Mouse (Mus musculus) erythroblast, embryonic 14.5 days (primary cell): ENCODE data around the gene Mtfr1l. TPM values are rescaled to one million over a fixed set of nuclear protein-coding genes. Genes with fewer than 3 reads are reported as not detected.

Experiments used
- H3K27me3 ChIP-seq: 2 replicates; pipeline ENCODE4 v1.6.1; 2012; ENCODE audit warnings: inconsistent platforms; ENCODE audit not compliant: control insufficient read depth
- H3K36me3 ChIP-seq: 2 replicates; pipeline ENCODE4 v1.6.1; 2012; ENCODE audit warnings: mild to moderate bottlenecking, inconsistent platforms; ENCODE audit not compliant: control insufficient read depth
- H3K4me1 ChIP-seq: 2 replicates; pipeline ENCODE4 v1.6.1; 2012; ENCODE audit warnings: inconsistent platforms; ENCODE audit not compliant: control insufficient read depth
- H3K4me3 ChIP-seq: replicated peaks from 2 replicates; pipeline ENCODE3; 2012; ENCODE audit warnings: moderate library complexity, mild to moderate bottlenecking, inconsistent platforms
- H3K9me3 ChIP-seq: 2 replicates; pipeline ENCODE4 v1.6.1; 2012; ENCODE audit warnings: low read length, inconsistent platforms, mixed read lengths; ENCODE audit not compliant: control insufficient read depth
- GATA1 ChIP-seq: IDR thresholded peaks from 2 replicates; pipeline ENCODE4 v1.6.1; 2012; ENCODE audit warnings: low read length, inconsistent platforms, mixed read lengths
- TAL1 ChIP-seq: IDR thresholded peaks from 3 replicates; pipeline ENCODE4 v1.6.1; 2012; ENCODE audit warnings: low read length, inconsistent platforms, mixed read lengths
- polyA plus RNA-seq: library from polyadenylated mRNA; stranded (reverse); fragments of >175 nt; gene quantifications from 2 replicates; pipeline ENCODE4 v1.2.3, GENCODE M21; 2012

Gene Mtfr1l
- polyA plus RNA-seq, 1 experiment = 3.9 TPM

- no peak for TF ChIP-seq TAL1
- no peak for TF ChIP-seq GATA1
- H3K9me3 ChIP-seq = peaks cover 3% of the 10 kb centered on the region; the same call in 1 of the 2 replicates
- H3K36me3 ChIP-seq = no peaks in the 10 kb centered on the region; the same call in 1 of the 2 replicates
- H3K4me1 ChIP-seq = no peaks in the 10 kb centered on the region
- no peak overlapping the region for H3K4me3 ChIP-seq
- no peaks in the 10 kb centered on the region for H3K27me3 ChIP-seq
These were observed 37.5 kb upstream of the Mtfr1l start for GRCm38 (mm10) chr4:134572449-134573300.

- no peaks in the 10 kb centered on the region; the same call in 1 of the 2 replicates for H3K36me3 ChIP-seq
- no peak overlapping the region for H3K4me3 ChIP-seq
- no peaks in the 10 kb centered on the region for H3K27me3 ChIP-seq
- TF ChIP-seq TAL1 = no peak
- no peak for TF ChIP-seq GATA1
- H3K9me3 ChIP-seq = peaks cover 3% of the 10 kb centered on the region; the same call in 1 of the 2 replicates
- H3K4me1 ChIP-seq = no peaks in the 10 kb centered on the region
These were observed 35.7 kb upstream of the Mtfr1l start for GRCm38 (mm10) chr4:134570704-134571451.

- Histone ChIP-seq H3K27me3 (no peaks in the 10 kb centered on the region), H3K4me3 (no peak overlapping the region), H3K4me1 (no peaks in the 10 kb centered on the region), H3K9me3 (peaks cover 12% of the 10 kb centered on the region), H3K36me3 (peaks cover 3% of the 10 kb centered on the region; the same call in 1 of the 2 replicates)
- TF ChIP-seq TAL1 = no peak
- no peak for TF ChIP-seq GATA1
These were observed 34.6 kb upstream of the Mtfr1l start for GRCm38 (mm10) chr4:134569831-134570230.

- H3K9me3 ChIP-seq = peaks cover 14% of the 10 kb centered on the region
- peaks cover 3% of the 10 kb centered on the region; the same call in 1 of the 2 replicates for H3K36me3 ChIP-seq
- no peaks in the 10 kb centered on the region for H3K27me3 ChIP-seq
- H3K4me1 ChIP-seq = no peaks in the 10 kb centered on the region
- no peak for TF ChIP-seq TAL1
- H3K4me3 ChIP-seq = no peak overlapping the region
These were observed 34.0 kb upstream of the Mtfr1l start for GRCm38 (mm10) chr4:134569205-134569604.

- H3K36me3 ChIP-seq = peaks cover 3% of the 10 kb centered on the region; the same call in 1 of the 2 replicates
- TF ChIP-seq GATA1 (no peak), TAL1 (no peak)
- H3K9me3 ChIP-seq = peaks cover 11% of the 10 kb centered on the region
- peaks cover 4% of the 10 kb centered on the region; the same call in 1 of the 2 replicates for H3K4me1 ChIP-seq
- no peaks in the 10 kb centered on the region for H3K27me3 ChIP-seq
- no peak overlapping the region for H3K4me3 ChIP-seq
These were observed 32.4 kb upstream of the Mtfr1l start for GRCm38 (mm10) chr4:134567377-134568226.

- H3K36me3 ChIP-seq = peaks cover 3% of the 10 kb centered on the region; the same call in 1 of the 2 replicates
- H3K9me3 ChIP-seq = peaks cover 11% of the 10 kb centered on the region
- peaks cover 4% of the 10 kb centered on the region; the same call in 1 of the 2 replicates for H3K4me1 ChIP-seq
- H3K27me3 ChIP-seq = no peaks in the 10 kb centered on the region
- TF ChIP-seq GATA1 = no peak
- no peak for TF ChIP-seq TAL1
- no peak overlapping the region for H3K4me3 ChIP-seq
These were observed 28.9 kb upstream of the Mtfr1l start for GRCm38 (mm10) chr4:134564093-134564492.

DNA sequence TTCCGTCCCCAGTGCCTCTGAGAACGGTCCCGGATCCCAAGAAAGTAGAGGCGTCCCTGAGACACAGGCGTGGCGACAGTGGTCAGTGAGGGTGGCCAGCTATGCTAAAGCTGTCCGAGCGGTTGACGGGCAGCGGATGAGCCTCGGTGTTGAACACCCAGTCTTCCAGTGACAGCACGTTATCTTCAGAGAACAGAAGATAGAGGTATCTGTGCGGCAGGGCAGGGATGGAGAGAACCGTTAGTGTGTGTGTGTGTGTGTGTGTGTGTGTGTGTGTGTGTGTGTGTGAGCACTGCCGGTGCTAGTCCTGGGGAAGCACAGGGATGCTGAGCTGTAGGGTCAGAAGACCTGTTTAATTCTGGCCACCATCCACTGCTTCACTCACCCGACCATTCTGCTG, 28.4 kb upstream of the Mtfr1l start:
- Histone ChIP-seq H3K27me3 (no peaks in the 10 kb centered on the region), H3K4me3 (no peak overlapping the region), H3K9me3 (peaks cover 11% of the 10 kb centered on the region), H3K4me1 (peaks cover 4% of the 10 kb centered on the region; the same call in 1 of the 2 replicates), H3K36me3 (peaks cover 3% of the 10 kb centered on the region; the same call in 1 of the 2 replicates)
- TF ChIP-seq TAL1 (no peak), GATA1 (no peak)

GRCm38 (mm10) chr4:134562014-134562413, 26.8 kb upstream of the Mtfr1l start:
- H3K27me3 ChIP-seq = no peaks in the 10 kb centered on the region
- H3K4me3 ChIP-seq = no peak overlapping the region
- TF ChIP-seq TAL1 (no peak), GATA1 (no peak)
- peaks cover 4% of the 10 kb centered on the region; the same call in 1 of the 2 replicates for H3K4me1 ChIP-seq
- peaks cover 11% of the 10 kb centered on the region for H3K9me3 ChIP-seq
- H3K36me3 ChIP-seq = peaks cover 3% of the 10 kb centered on the region; the same call in 1 of the 2 replicates
